Mouse (Mus musculus) liver, adult 2 months (tissue): ENCODE measurements around the gene Tcp10c.
"Not testable (repeated sequence)": the region's sequence is repeated elsewhere in the genome, so short reads cannot be mapped to it uniquely, and the experiment has no call there.

Experiments used
- CTCF ChIP-seq: fragments of 200-500 bp; IDR thresholded peaks from 2 replicates; pipeline ENCODE4 v1.5.1; 2011; ENCODE audit warnings: low read depth, low read length, control low read depth
- POLR2A ChIP-seq: fragments of 200-500 bp; IDR thresholded peaks from 2 replicates; pipeline ENCODE4 v1.6.1; 2011; ENCODE audit warnings: low read length, control low read depth; ENCODE audit not compliant: insufficient read depth; ENCODE audit errors: extremely low read depth

GRCm38 (mm10) chr17:13364196-13364595, 9.8 kb downstream of the Tcp10c start:
- TF ChIP-seq POLR2A, CTCF: not testable (repeated sequence)
